Mouse (Mus musculus): ENCODE measurements around the gene Snap29.

Snap29 gene

DNA sequence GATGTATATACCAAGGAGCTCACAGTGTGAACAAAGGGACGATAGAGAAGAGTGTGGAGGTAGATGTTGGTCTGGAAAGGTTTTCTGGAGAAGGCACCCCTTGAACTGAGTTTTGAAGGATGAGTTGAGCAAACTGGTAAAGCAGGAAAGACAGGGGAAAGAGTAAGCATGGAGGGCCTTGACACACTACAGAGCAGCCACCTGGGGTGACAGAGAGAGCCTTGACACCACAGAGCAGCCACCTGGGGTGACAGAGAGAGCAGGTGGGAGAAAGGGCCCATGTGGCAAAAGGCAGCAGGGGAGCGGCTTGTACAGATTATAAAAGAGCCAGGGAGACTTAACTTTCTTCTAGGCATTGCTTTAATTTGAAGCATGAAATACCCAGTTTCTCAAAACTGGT lies 69.0 kb downstream of the Snap29 start:
- no peak for DNase-seq

DNA sequence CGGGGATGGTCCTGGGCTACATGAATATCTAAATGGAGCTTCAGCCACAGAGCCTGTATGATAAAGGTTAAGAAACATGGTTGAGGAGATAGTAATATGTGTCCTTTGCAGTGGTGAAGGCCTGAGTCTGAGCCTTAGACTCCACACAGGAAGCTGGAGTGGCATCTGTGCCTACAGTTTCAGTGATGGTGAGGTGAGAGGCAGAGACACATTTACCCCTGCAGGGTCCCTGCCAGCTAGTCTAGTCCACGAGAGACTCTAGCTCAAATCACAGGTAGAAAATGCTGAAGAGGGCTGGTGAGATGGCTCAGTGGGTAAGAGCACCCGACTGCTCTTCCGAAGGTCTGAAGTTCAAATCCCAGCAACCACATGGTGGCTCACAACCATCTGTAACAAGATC lies 69.5 kb downstream of the Snap29 start:
- DNase-seq: no peak

DNA sequence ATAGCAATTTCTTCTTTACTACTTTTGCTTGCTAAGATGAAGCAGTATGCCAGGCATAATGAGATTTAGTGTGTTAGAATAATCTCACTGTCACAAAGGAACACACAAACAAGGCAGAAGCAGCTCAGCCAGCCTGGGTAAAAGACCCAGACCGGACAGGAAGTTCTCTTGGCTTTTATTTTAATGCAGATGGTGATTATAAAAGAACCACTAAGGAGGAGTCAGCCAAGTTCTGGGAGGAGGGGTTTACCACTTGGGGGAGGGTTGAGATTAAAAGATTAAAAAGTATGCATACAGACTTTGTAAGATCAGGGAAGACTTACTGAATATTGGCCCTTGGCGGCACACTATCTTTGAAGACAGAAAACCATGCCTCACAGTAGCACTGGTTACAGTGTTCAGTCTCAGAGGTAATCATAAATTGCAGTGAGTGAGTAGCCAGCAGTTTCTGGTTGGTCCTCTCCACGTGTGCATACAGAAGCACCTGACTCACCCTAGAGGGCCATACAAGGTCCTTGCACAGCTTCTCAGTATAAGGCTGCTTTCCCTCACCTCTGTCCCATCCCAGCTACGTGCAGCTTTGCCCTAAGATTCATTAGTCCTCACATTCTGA lies 72.7 kb downstream of the Snap29 start:
- DNase-seq: no peak

Measured in layer of hippocampus, adult 9-11 months (tissue).